Mouse (Mus musculus) CH12.LX (cell line): ENCODE measurements around the gene Krt8. TPM values are rescaled to one million over a fixed set of nuclear protein-coding genes. Genes with fewer than 3 reads are reported as not detected.
A peak's percentile ranks its signal among the peaks of the same experiment; 100 is the strongest.

Experiments used
- DNase-seq: peaks from one replicate; pipeline ENCODE4 v3.0.0-alpha.2; 2013; ENCODE audit errors: extremely low read depth
- H3K27ac ChIP-seq: 2 replicates; pipeline ENCODE4 v1.5.1; 2012; ENCODE audit warnings: low read depth, mild to moderate bottlenecking, control low read depth, moderate library complexity; ENCODE audit not compliant: insufficient read depth
- H3K27me3 ChIP-seq: replicated peaks from 2 replicates; pipeline ENCODE3; 2012; ENCODE audit warnings: inconsistent platforms
- H3K36me3 ChIP-seq, 2 experiments: replicated peaks in 1 of 2; 2 replicates each; pipeline versions ENCODE3 to v1.6.1; 2012; ENCODE audit warnings: inconsistent platforms in 1 of 2, low read length in 1 of 2, mild to moderate bottlenecking in 1 of 2, mixed read lengths in 1 of 2, moderate library complexity in 1 of 2; ENCODE audit not compliant: control insufficient read depth in 1 of 2, insufficient read depth in 1 of 2
- H3K4me1 ChIP-seq, 2 experiments: 2 replicates each; pipeline ENCODE4 v1.6.1; 2012; ENCODE audit warnings: inconsistent platforms in 1 of 2, moderate library complexity in 1 of 2; ENCODE audit not compliant: insufficient read depth in 2 of 2, control insufficient read depth in 1 of 2
- H3K4me2 ChIP-seq: 2 replicates; pipeline ENCODE4 v1.6.1; 2012; ENCODE audit warnings: low read depth, mild to moderate bottlenecking, control low read depth; ENCODE audit not compliant: poor library complexity, insufficient read depth, severe bottlenecking
- H3K4me3 ChIP-seq, 3 experiments: fragments of 150-350 bp in 1 of 3; sonication (generic) in 1 of 3; replicated peaks in 1 of 3; 2 replicates each; pipeline versions ENCODE3 to v1.5.1; 2011 to 2012; ENCODE audit warnings: low read depth in 2 of 3, low read length in 2 of 3, mild to moderate bottlenecking in 2 of 3, moderate library complexity in 2 of 3, control low read depth in 1 of 3, improper control_type of control experiment in 1 of 3, inconsistent platforms in 1 of 3, mixed read lengths in 1 of 3; ENCODE audit not compliant: poor library complexity in 1 of 3
- H3K79me2 ChIP-seq: replicated peaks from 2 replicates; pipeline ENCODE4 v1.6.1; 2012; ENCODE audit warnings: mild to moderate bottlenecking, moderate library complexity; ENCODE audit not compliant: control insufficient read depth, poor library complexity, insufficient read depth, severe bottlenecking; ENCODE audit errors: extremely low read depth
- H3K9ac ChIP-seq: 2 replicates; pipeline ENCODE4 v1.6.1; 2012; ENCODE audit warnings: low read depth, mild to moderate bottlenecking, control low read depth, moderate library complexity; ENCODE audit not compliant: insufficient read depth
- H3K9me3 ChIP-seq: replicated peaks from 2 replicates; pipeline ENCODE3; 2012; ENCODE audit warnings: low read length, inconsistent platforms, mixed read lengths
- BHLHE40 ChIP-seq: IDR thresholded peaks from 2 replicates; pipeline ENCODE4 v1.6.1; 2011; ENCODE audit warnings: mild to moderate bottlenecking, low read depth, low read length, improper control_type of control experiment
- CHD1 ChIP-seq: IDR thresholded peaks from 2 replicates; pipeline ENCODE4 v1.6.1; 2012; ENCODE audit warnings: low read depth, low read length, improper control_type of control experiment, inconsistent platforms
- CHD2 ChIP-seq: IDR thresholded peaks from 2 replicates; pipeline ENCODE4 v1.6.1; 2011; ENCODE audit warnings: low read length, improper control_type of control experiment
- ELF1 ChIP-seq: IDR thresholded peaks from 2 replicates; pipeline ENCODE4 v1.6.1; 2014; ENCODE audit warnings: low read depth, mild to moderate bottlenecking, inconsistent platforms, low read length, improper control_type of control experiment
- EP300 ChIP-seq: IDR thresholded peaks from 2 replicates; pipeline ENCODE4 v1.6.1; 2011; ENCODE audit warnings: low read length, improper control_type of control experiment
- ETS1 ChIP-seq: conservative IDR thresholded peaks from 2 replicates; pipeline ENCODE4 v1.6.1; 2012; ENCODE audit warnings: low read depth, mild to moderate bottlenecking, inconsistent platforms, low read length, improper control_type of control experiment, moderate library complexity
- GABPA ChIP-seq: IDR thresholded peaks from 2 replicates; pipeline ENCODE4 v1.6.1; 2012; ENCODE audit warnings: low read depth, low read length, improper control_type of control experiment, inconsistent platforms; ENCODE audit not compliant: insufficient replicate concordance
- IRF4 ChIP-seq: IDR thresholded peaks from 2 replicates; pipeline ENCODE4 v1.6.1; 2014; ENCODE audit warnings: low read depth, mild to moderate bottlenecking, inconsistent platforms, low read length, improper control_type of control experiment
- JUN ChIP-seq: IDR thresholded peaks from 2 replicates; pipeline ENCODE4 v1.6.1; 2011; ENCODE audit warnings: low read depth, mild to moderate bottlenecking, low read length, improper control_type of control experiment, moderate library complexity; ENCODE audit not compliant: insufficient read depth
- KAT2A ChIP-seq: IDR thresholded peaks from 2 replicates; pipeline ENCODE4 v1.6.1; 2012; ENCODE audit warnings: low read length, improper control_type of control experiment, inconsistent platforms; ENCODE audit not compliant: insufficient replicate concordance
- MAFK ChIP-seq: IDR thresholded peaks from 2 replicates; pipeline ENCODE4 v1.6.1; 2011; ENCODE audit warnings: low read length, improper control_type of control experiment; ENCODE audit not compliant: insufficient replicate concordance
- MAZ ChIP-seq: IDR thresholded peaks from 2 replicates; pipeline ENCODE4 v1.6.1; 2012; ENCODE audit warnings: low read depth, mild to moderate bottlenecking, inconsistent platforms, low read length, improper control_type of control experiment, moderate library complexity
- MEF2A ChIP-seq: IDR thresholded peaks from 2 replicates; pipeline ENCODE4 v1.6.1; 2014; ENCODE audit warnings: low read depth, mild to moderate bottlenecking, inconsistent platforms, low read length, improper control_type of control experiment, borderline replicate concordance
- NELFE ChIP-seq: IDR thresholded peaks from 2 replicates; pipeline ENCODE4 v1.6.1; 2011; ENCODE audit warnings: low read depth, low read length, improper control_type of control experiment
- NRF1 ChIP-seq: IDR thresholded peaks from 2 replicates; pipeline ENCODE4 v1.6.1; 2014; ENCODE audit warnings: low read depth, mild to moderate bottlenecking, inconsistent platforms, low read length, improper control_type of control experiment, moderate library complexity
- PAX5 ChIP-seq: IDR thresholded peaks from 2 replicates; pipeline ENCODE4 v1.6.1; 2012; ENCODE audit warnings: low read length, inconsistent platforms, mixed read lengths
- POLR2AphosphoS2 ChIP-seq: IDR thresholded peaks from 2 replicates; pipeline ENCODE4 v1.6.1; 2011; ENCODE audit warnings: low read depth, low read length, improper control_type of control experiment
- RCOR1 ChIP-seq: conservative IDR thresholded peaks from 2 replicates; pipeline ENCODE4 v1.6.1; 2012; ENCODE audit warnings: low read depth, mild to moderate bottlenecking, inconsistent platforms, low read length, improper control_type of control experiment
- SMC3 ChIP-seq: IDR thresholded peaks from 2 replicates; pipeline ENCODE4 v1.6.1; 2011; ENCODE audit warnings: low read depth, low read length, improper control_type of control experiment
- TBP ChIP-seq: conservative IDR thresholded peaks from 2 replicates; pipeline ENCODE4 v1.6.1; 2011; ENCODE audit warnings: low read depth, low read length, improper control_type of control experiment
- TCF12 ChIP-seq: IDR thresholded peaks from 2 replicates; pipeline ENCODE4 v1.6.1; 2014; ENCODE audit warnings: low read depth, mild to moderate bottlenecking, inconsistent platforms, low read length, improper control_type of control experiment
- ZMIZ1 ChIP-seq: IDR thresholded peaks from 2 replicates; pipeline ENCODE4 v1.6.1; 2012; ENCODE audit warnings: low read depth, mild to moderate bottlenecking, inconsistent platforms, low read length, improper control_type of control experiment
- ZNF384 ChIP-seq: IDR thresholded peaks from 2 replicates; pipeline ENCODE4 v1.6.1; 2012; ENCODE audit warnings: low read depth, low read length, improper control_type of control experiment, inconsistent platforms
- dilution Hi-C: fragments of 300-500 bp; cut with MboI; formaldehyde crosslinking; loops from 2 replicates; pipeline ENCODE4 v1.14.3; 2020; ENCODE audit warnings: low sequenced_read_pairs; ENCODE audit not compliant: extremely low pct_unique_long_range_greater_than_20kb, extremely low pct_ligation_motif_present
- in situ Hi-C: fragments of 300-500 bp; cut with MboI; formaldehyde crosslinking; loops from 3 replicates; pipeline ENCODE4 v1.14.3; 2019; ENCODE audit warnings: low sequenced_read_pairs, low pct_ligation_motif_present, low pct_unique_long_range_greater_than_20kb, mixed read lengths
- polyA plus RNA-seq: library from polyadenylated mRNA; unstranded; fragments of >175 nt; gene quantifications from 2 replicates; pipeline ENCODE4 v1.2.1, GENCODE M21; 2012; ENCODE audit warnings: low read depth; ENCODE audit not compliant: insufficient read length
- total RNA-seq, 2 experiments: library from RNA; depleted of rRNA; stranded (reverse); fragments of 300-350 nt in 1 of 2; fragments of >200 nt in 1 of 2; gene quantifications; 2 replicates each; pipeline ENCODE4 v1.2.3; 2012 to 2014

Krt8 gene
- total and polyA plus RNA-seq, 3 experiments: not detected

- Histone ChIP-seq H3K9me3 (no peaks in the 10 kb centered on the region), H3K36me3 (no peaks in the 10 kb centered on the region), H3K79me2 (no peaks in the 10 kb centered on the region), H3K4me2 (peak overlapping the region; percentile 48; the same call in 1 of the 2 replicates), H3K9ac (no peak overlapping the region), H3K4me3 (peak overlapping the region in 1 of 3 experiments; percentile 10), H3K27me3 (peaks cover 12% of the 10 kb centered on the region), H3K27ac (no peak overlapping the region), H3K4me1 (peaks cover 40 to 83% of the 10 kb centered on the region in 2 experiments)
- TF ChIP-seq ZNF384 (no peak), PAX5 (no peak), MEF2A (peak; percentile 36; the same call in 1 of the 2 replicates), IRF4 (0 out of 2 replicates have a peak, but pooled peaks have one; percentile 17), JUN (no peak), CHD1 (no peak), TBP (no peak), CHD2 (peak; percentile 32; the same call in 1 of the 2 replicates), TCF12 (0 out of 2 replicates have a peak, but pooled peaks have one; percentile 36), NELFE (no peak), ETS1 (peak; percentile 56), BHLHE40 (peak; percentile 67), MAFK (no peak), KAT2A (no peak), GABPA (no peak), POLR2AphosphoS2 (no peak), NRF1 (no peak), ELF1 (no peak), ZMIZ1 (no peak), EP300 (peak; percentile 74)
- in situ Hi-C loops: no loop called here
- dilution Hi-C loops: no loop called here
- DNase-seq: peak; percentile 93
Measured at GRCm38 (mm10) chr15:102012260-102012765, 8.0 kb upstream of the Krt8 start.

DNA sequence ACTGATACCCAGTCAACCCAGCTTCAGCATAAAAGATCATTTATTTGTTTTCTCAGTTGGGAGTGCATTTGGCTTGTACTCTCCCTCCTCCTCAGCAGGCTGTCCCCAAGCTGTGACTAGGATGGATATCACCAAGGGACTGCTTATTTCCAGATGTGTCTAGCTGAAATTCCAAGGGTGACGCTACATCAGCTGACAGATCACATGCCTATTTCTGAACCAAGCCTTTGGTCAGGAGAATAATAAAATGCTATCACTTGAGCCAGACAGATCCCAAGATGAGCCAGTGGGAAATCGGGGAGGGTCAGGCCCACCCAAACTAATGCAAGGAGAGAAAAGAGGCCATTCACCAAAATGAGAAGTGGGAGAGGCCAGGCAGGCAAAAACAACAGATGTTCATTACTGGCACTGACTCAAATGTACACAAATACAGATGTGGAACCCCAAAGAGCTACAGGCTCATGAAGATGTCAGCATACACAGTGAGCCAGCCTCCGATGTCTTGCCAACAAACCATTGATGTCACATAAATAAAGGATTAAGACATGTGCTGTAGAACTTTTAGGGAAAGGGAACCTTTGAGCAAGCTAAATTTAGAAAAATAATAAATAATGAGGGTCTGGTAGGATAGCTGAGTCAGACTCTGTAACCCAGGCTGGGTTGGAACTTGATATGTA lies 6.4 kb upstream of the Krt8 start:
- no peak overlapping the region for H3K4me2 ChIP-seq

More for the DNA sequence above, 6.4 kb upstream of the Krt8 start:
- H3K27ac ChIP-seq: no peak overlapping the region
- H3K36me3 ChIP-seq: no peaks in the 10 kb centered on the region
- in situ Hi-C loops: no loop called here
- dilution Hi-C loops: no loop called here
- peaks cover 35 to 73% of the 10 kb centered on the region in 2 experiments for H3K4me1 ChIP-seq
- no peak overlapping the region for H3K4me3 ChIP-seq
- peaks cover 25% of the 10 kb centered on the region for H3K27me3 ChIP-seq
- TF ChIP-seq RCOR1 (no peak), IRF4 (peak; percentile 29; the same call in 1 of the 2 replicates), MAZ (no peak), TCF12 (peak; percentile 42; the same call in 1 of the 2 replicates), SMC3 (no peak), EP300 (peak; percentile 34; the same call in 1 of the 2 replicates)
- no peaks in the 10 kb centered on the region for H3K9me3 ChIP-seq
- no peak overlapping the region for H3K9ac ChIP-seq
- DNase-seq: no peak
- H3K79me2 ChIP-seq: no peaks in the 10 kb centered on the region
